Mouse (Mus musculus): Measurements from ENCODE around the gene Calcoco1.
A peak's percentile ranks its signal among the peaks of the same experiment; 100 is the strongest.

Gene Calcoco1

DNA sequence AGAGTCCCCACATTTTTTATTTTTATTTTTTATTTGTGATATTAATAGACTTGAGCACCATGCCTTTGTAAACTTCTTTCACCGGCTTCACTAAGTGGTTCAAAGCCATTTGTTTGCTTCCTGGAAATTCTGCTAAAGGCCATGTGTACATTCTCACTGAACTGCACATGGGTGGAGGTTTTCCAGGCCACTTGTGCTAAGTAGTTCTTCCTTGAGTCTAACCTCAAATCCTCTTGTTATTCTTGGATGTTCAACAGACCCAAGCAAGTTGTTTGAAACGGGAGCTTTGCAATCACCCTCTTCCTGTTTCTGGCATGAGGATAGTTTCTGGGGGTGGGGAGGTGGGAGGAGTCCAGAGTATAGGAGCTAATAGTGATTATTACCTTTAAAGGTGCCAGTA lies 16.5 kb upstream of the Calcoco1 start:
- no peak for DNase-seq (ENCODE audit: low spot score in 2 of 2)

- DNase-seq (ENCODE audit: low spot score in 2 of 2) = no peak
Measured at GRCm38 (mm10) chr15:102737092-102737491, 15.1 kb upstream of the Calcoco1 start.

DNA sequence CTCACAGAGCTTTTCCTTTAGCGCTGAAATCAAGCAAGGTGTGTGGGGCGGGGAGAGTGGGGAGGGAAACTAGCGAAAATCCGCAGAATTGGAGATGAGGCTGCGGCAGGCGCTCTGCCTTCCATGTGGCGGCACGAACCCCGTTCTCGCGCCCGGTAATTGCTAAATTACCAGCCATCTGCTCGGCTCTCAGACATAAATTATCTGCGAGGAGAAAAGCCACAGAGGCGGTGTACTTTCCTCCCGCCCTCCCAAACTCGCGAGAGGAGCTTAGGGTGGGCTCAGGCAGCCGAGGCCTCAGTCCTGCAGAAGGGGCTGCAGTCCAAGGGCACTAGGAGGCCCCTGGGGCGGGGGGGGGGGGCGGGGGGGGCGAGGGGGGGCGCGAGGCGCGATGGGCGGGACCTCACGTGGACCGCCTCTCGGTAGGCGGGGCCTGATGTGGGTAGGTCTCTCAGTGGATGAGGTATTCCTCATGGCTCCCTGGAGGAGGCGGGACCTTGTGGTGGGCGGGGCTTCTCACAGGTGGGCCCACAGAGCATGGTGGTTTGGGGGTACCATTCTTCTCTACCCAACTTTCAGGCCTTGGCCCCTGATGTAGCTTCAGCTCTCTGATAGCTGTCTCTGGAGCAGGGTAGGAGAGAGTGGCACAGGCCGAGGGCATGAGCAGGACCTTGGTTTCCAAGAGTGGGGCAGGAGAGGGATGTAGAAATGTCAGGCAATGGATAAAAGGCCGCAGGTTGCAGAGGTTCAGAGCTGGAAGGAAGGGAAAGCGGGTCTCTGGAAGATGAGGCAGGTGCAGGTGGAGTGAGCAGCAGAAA lies 14.4 kb upstream of the Calcoco1 start:
- no peak for DNase-seq (ENCODE audit: low spot score in 2 of 2)

DNA sequence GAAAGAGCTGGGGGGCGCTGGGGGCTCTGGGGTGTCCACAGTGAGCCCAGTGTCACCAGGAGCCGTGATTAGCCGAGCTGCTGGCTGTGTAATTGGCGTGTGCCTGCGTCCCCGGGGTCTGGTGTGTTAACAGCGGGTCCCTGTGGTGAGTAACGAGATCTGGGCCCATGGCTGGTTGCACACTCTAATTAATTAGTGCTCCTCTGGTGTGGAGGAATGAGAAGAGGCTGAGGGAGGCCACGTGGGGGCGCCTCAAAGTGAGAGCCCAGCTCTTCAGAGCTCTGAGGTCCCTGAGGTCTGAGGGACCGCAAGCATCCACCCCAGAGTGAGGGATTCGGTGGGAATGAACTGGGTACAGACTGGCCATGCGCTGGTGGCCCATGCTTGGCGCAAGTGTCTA lies 13.1 kb upstream of the Calcoco1 start:
- no peak for DNase-seq (ENCODE audit: low spot score in 2 of 2)

GRCm38 (mm10) chr15:102733759-102734531 lies 12.0 kb upstream of the Calcoco1 start:
- DNase-seq (ENCODE audit: low spot score in 2 of 2) = no peak

DNA sequence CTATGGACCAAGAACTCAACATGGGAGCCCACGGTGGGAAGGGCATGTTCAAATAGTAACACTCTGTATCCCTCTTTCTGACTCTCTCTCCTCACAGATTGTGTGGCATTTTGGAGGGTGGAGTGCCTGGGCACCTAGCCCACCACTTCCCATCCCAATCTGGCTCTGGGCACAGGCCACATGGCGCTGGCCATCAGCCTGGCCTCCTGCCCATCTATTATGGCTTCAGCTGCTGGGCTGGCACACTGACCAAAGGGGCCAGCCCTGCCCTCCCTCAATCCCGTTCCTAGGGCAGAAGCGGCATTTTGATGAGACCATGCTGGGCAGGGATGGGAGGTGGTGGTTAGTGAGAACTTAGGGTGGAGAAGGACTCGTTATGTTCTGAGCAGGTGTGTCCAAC lies 11.3 kb upstream of the Calcoco1 start:
- DNase-seq (ENCODE audit: low spot score in 2 of 2) = no peak

- DNase-seq (ENCODE audit: low spot score in 2 of 2) = no peak
Measured at GRCm38 (mm10) chr15:102732406-102732805, 10.4 kb upstream of the Calcoco1 start.

DNA sequence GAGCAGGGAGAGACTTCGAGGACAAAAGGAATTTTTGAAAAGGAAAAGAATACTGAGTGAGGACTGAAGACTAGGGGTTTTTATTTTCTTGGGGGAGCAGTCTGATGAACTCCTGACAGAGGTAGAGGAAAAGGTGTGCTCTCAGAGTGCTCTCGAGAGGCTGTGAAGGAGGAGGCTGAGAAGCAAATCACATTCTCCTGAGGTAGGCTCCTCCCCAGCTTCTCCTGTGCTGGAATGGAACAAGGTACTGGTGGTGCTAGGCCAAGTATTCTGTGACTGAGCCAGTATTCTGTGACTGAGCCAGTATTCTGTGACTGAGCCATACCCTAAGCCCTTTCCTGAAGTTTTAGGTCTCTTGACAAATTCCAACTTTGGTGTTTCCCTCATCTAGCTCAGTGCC lies 6.0 kb upstream of the Calcoco1 start:
- no peak for DNase-seq (ENCODE audit: low spot score in 2 of 2)

DNA sequence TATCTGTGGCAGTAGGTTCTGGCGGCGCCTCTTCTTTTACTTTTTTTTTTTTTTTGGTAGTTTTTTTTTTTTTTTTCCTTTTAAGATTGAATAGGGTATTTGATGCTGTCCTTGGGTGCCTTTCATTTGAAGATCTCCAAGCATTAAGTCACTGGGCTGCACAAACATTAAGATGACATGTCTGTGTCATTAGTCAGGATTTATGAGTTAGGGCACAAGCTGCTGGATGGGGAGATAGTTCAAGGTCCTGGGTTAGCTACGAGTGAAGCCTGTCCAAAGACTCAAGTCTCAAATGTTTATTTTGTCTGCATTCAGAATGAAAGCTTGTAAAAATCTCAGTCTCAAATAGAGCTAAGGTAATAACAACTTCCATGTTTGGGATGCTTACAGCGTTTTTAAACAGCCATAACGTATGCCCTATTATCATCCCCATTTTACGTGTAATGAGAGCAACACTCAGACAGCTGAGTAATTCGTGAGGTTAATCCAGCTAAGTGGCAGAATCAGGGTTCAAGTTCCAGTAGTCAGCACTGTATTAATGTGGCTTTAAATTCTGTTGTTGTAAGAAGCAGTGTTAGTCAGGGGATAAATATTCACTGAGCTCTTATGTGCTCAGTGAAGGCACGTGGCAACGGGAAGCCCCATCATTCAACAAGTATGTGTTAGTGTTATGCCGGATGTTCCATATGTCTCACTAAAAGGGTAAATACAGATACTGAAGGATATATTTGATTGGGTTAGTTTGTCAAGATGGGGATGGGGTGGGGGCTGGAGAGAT lies 1.6 kb upstream of the Calcoco1 start:
- DNase-seq (ENCODE audit: low spot score in 2 of 2) = no peak

- DNase-seq (ENCODE audit: low spot score in 2 of 2) = no peak
Measured at GRCm38 (mm10) chr15:102722500-102722931, 538 bp upstream of the Calcoco1 start.

- DNase-seq (ENCODE audit: low spot score in 2 of 2) = no peak
Measured at GRCm38 (mm10) chr15:102721016-102721898, 721 bp downstream of the Calcoco1 start.

DNA sequence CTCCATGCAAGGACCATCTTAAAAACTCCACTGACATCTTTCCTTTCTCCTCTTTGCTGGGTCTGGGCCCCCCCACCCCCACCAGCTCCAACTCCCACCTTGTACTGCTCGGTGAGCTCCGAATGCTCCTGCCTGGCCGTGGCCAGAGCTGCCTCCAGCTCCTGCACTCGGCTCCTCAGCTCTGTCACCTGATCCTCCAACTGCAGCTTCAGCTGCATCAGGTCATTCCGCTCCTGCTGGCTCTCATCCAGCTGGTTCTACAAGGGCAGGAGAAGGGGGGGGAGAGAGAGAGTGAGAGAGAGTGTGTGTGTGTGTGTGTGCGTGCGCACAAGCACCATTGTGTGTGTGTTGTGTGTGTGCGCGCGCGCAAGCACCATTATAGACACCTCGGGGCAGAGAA lies 5.8 kb downstream of the Calcoco1 start:
- DNase-seq (ENCODE audit: low spot score in 2 of 2) = no peak

DNA sequence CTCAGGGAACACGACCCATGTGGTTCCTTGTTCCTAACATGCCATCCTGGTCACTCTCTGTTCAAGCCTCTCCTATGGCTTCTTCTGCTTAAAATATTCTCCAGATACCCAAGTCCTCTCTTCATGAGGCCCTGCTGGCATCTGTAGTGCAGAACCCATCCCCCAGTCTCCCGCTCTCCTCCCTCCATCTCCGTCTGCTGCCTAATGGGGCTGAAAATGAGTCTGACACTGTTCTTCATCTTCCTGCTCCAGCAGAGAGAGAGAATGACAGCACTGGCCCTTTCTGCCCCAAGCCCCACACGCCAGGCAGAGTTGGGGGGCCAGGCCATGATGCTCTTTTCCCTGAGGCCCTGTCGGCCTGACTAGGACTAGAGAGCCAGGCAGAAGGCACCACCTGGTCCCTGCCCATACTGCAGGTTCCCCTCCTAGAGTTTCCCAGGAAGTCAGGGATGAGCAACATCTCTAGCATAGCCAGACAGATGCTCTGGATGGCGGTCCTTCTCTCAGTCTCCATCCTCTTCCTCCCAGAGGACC lies 14.2 kb downstream of the Calcoco1 start:
- no peak for DNase-seq (ENCODE audit: low spot score in 2 of 2)

- no peak for DNase-seq (ENCODE audit: low spot score in 2 of 2)
Measured at GRCm38 (mm10) chr15:102705923-102706503, 16.0 kb downstream of the Calcoco1 start.

GRCm38 (mm10) chr15:102705226-102705894 lies 16.6 kb downstream of the Calcoco1 start:
- DNase-seq (ENCODE audit: low spot score in 2 of 2) = no peak

DNA sequence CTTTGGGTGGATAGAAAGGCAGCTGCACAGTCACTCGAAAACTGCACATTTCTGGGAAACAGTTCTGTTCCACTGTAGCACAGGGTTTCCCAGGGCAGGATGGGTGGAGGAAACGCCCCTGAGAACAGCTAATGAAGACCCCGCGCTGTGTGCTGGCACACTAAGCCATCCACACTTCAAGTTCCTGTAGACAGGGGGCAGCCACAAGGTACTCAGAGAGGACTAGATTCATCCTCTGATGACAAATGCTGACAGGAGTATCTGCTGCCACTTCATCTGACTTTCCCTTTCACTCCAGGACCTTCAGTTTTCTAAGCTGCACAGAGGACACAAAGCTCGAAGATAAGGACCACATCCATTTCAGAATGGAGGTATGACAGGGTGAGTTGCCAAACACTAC lies 17.2 kb downstream of the Calcoco1 start:
- DNase-seq (ENCODE audit: low spot score in 2 of 2) = no peak

GRCm38 (mm10) chr15:102702972-102703371 lies 19.0 kb downstream of the Calcoco1 start:
- no peak for DNase-seq (ENCODE audit: low spot score in 2 of 2)

DNA sequence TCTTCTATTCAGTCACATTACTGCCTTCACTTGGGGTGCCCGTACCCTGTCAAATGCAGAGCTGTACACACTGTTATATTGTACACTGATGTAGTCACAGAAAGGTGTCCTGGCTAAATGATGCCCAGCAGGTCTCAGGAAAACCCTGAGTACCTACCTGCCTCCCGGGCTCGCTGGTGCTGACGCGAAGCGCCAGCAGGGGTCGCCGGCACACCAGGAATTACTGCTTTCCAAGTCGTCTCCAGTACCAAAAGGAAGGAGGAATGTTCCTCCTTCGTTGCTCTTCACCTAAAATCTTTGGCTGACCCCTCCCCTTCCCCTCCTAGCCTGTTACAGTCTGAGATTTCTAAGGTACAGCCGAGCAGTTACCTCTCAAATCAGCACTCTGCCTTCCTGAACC lies 23.8 kb downstream of the Calcoco1 start:
- peak; percentile 85 to 89 for DNase-seq (ENCODE audit: low spot score in 2 of 2)

DNA sequence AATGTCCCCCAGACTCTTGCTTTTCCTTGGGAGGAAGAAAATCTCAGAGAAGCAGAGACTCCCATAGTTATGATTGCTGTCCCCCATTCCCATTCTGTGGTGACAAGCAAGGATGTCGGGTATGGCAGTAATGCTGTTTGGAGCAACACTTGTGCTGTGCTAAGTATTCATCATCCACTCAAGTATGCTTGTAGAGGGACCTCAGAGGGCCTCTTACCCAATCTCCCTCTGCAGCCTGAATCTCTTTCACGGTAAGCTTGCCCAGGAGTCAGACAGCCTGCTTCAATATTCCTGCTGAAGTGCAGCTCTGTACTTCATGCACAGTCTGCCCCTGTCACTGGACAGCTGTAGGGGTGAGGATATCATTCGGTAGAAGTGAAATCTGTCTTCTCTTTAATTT lies 25.1 kb downstream of the Calcoco1 start:
- no peak for DNase-seq (ENCODE audit: low spot score in 2 of 2)

- DNase-seq (ENCODE audit: low spot score in 2 of 2) = peak in 1 of 2 experiments; percentile 60
Measured at GRCm38 (mm10) chr15:102693600-102693999, 28.4 kb downstream of the Calcoco1 start.
